Mouse (Mus musculus) lung, postnatal 0 days (tissue): ENCODE measurements around the gene Rgl3. TPM values are rescaled to one million over a fixed set of nuclear protein-coding genes. Genes with fewer than 3 reads are reported as not detected.

ENCODE experiments used
- ATAC-seq: fragments of 200-750 bp; cut with Nextera tagmentation; 2 replicates; pipeline ENCODE4 v1.8.0; 2017; ENCODE audit warnings: moderate library complexity
- DNase-seq: peaks from one replicate; pipeline ENCODE4 v3.0.0-alpha.2; 2016; ENCODE audit warnings: low spot score
- H3K27ac ChIP-seq: fragments of 300-500 bp; sonication (generic); 2 replicates; pipeline ENCODE4 v1.5.1; 2014; ENCODE audit warnings: antibody characterized with exemption, mild to moderate bottlenecking, low read length, mixed read lengths
- H3K27me3 ChIP-seq: fragments of 300-500 bp; sonication (generic); replicated peaks from 2 replicates; pipeline ENCODE4 v1.6.1; 2014; ENCODE audit warnings: low read length, mixed read lengths; ENCODE audit not compliant: insufficient read depth
- H3K36me3 ChIP-seq: fragments of 300-500 bp; sonication (generic); 2 replicates; pipeline ENCODE4 v1.6.1; 2014; ENCODE audit warnings: low read length, mixed read lengths; ENCODE audit not compliant: insufficient read depth
- H3K4me1 ChIP-seq: fragments of 300-500 bp; sonication (generic); 2 replicates; pipeline ENCODE4 v1.6.1; 2014; ENCODE audit warnings: antibody characterized with exemption, low read depth, low read length, mixed read lengths; ENCODE audit not compliant: insufficient read depth
- H3K4me2 ChIP-seq: fragments of 300-500 bp; sonication (generic); replicated peaks from 2 replicates; pipeline ENCODE4 v1.6.1; 2014; ENCODE audit warnings: low read depth, mild to moderate bottlenecking, low read length, moderate library complexity, mixed read lengths
- H3K4me3 ChIP-seq: fragments of 300-500 bp; sonication (generic); 2 replicates; pipeline ENCODE4 v1.5.1; 2014; ENCODE audit warnings: low read depth, low read length
- H3K9ac ChIP-seq: fragments of 300-500 bp; sonication (generic); replicated peaks from 2 replicates; pipeline ENCODE4 v1.6.1; 2014; ENCODE audit warnings: low read depth, mild to moderate bottlenecking
- H3K9me3 ChIP-seq: fragments of 300-500 bp; sonication (generic); 2 replicates; pipeline ENCODE4 v1.6.1; 2016; ENCODE audit warnings: low read length, mixed read lengths
- CTCF ChIP-seq: IDR thresholded peaks from 2 replicates; pipeline ENCODE4 v1.5.1; 2016; ENCODE audit warnings: antibody characterized with exemption, mild to moderate bottlenecking
- EP300 ChIP-seq: IDR thresholded peaks from 2 replicates; pipeline ENCODE4 v1.6.1; 2016; ENCODE audit warnings: antibody characterized with exemption, mild to moderate bottlenecking, control low read depth
- WGBS: fragments of 180-500 bp; shearing (Covaris S2); extraction: QIAGEN DNeasy Blood & Tissue Kit; methylation state at CpG from one replicate; pipeline ENCODE4 v1.1.7; 2014; 5-methylcytosine and 5-hydroxymethylcytosine counted together
- polyA plus RNA-seq: library from polyadenylated mRNA; unstranded; fragments of >200 nt; fragmentation: Nextera tagmentation; extraction: Ambion mirVana; gene quantifications from 2 replicates; pipeline ENCODE4 v1.2.1, GENCODE M21; 2015

Rgl3 gene
- polyA plus RNA-seq, 1 experiment from 2014 or later: 6.0 TPM

GRCm38 (mm10) chr9:22002194-22003162 lies 13.2 kb upstream of the Rgl3 start, which contains the start of the genes Ccdc151 and Prkcsh:
Ccdc151 (minus strand) TSS chr9:22002634.
Prkcsh (plus strand) TSS chr9:22002806.
- H3K27me3 ChIP-seq: no peaks in the 10 kb centered on the region
- peak within 1 kb of the TSS; percentile 43; the same call in 1 of the 2 replicates for H3K27ac ChIP-seq
- no peaks in the 10 kb centered on the region for H3K9me3 ChIP-seq
- 7% methylated on average over 54 of the region's 57 CpGs for WGBS
- H3K4me3 ChIP-seq: peak within 1 kb of the TSS; percentile 67
- ATAC-seq (peak; percentile 99), DNase-seq (peak; percentile 100)
- peaks cover 8% of the 10 kb centered on the region; the same call in 1 of the 2 replicates for H3K4me1 ChIP-seq
- H3K4me2 ChIP-seq: peak within 1 kb of the TSS; percentile 81
- TF ChIP-seq EP300: no peak
- 0 out of 2 replicates have a peak, but pooled peaks have one; percentile 14 for TF ChIP-seq CTCF
- peak within 1 kb of the TSS; percentile 43 for H3K9ac ChIP-seq
- peaks cover 3% of the 10 kb centered on the region for H3K36me3 ChIP-seq

GRCm38 (mm10) chr9:22001633-22002032 lies 12.4 kb upstream of the Rgl3 start:
- Histone ChIP-seq H3K4me2 (no peak overlapping the region), H3K4me3 (no peak overlapping the region), H3K4me1 (peaks cover 8% of the 10 kb centered on the region; the same call in 1 of the 2 replicates), H3K27ac (no peak overlapping the region), H3K36me3 (no peaks in the 10 kb centered on the region; the same call in none of the 2 replicates), H3K27me3 (no peaks in the 10 kb centered on the region), H3K9ac (no peak overlapping the region), H3K9me3 (no peaks in the 10 kb centered on the region)
- 85% methylated on average over 4 of the region's 4 CpGs for WGBS
- TF ChIP-seq EP300 (no peak), CTCF (peak; percentile 14; the same call in 1 of the 2 replicates)
- no peak for ATAC-seq
- DNase-seq: no peak

- WGBS: 91% methylated on average over 6 of the region's 6 CpGs
- H3K4me3 ChIP-seq: no peak overlapping the region
- H3K4me2 ChIP-seq: no peak overlapping the region
- no peaks in the 10 kb centered on the region for H3K27me3 ChIP-seq
- H3K9me3 ChIP-seq: no peaks in the 10 kb centered on the region
- ATAC-seq (no peak), DNase-seq (no peak)
- peaks cover 8% of the 10 kb centered on the region; the same call in 1 of the 2 replicates for H3K4me1 ChIP-seq
- TF ChIP-seq EP300 (no peak), CTCF (no peak)
- no peak overlapping the region for H3K27ac ChIP-seq
- H3K36me3 ChIP-seq: no peaks in the 10 kb centered on the region; the same call in 1 of the 2 replicates
- no peak overlapping the region for H3K9ac ChIP-seq
Measured at GRCm38 (mm10) chr9:22000296-22000695, 11.1 kb upstream of the Rgl3 start.

GRCm38 (mm10) chr9:21996178-21996867 lies 7.1 kb upstream of the Rgl3 start:
- 82% methylated on average over 3 of the region's 3 CpGs for WGBS
- Histone ChIP-seq H3K27ac (no peak overlapping the region), H3K27me3 (peaks cover 10% of the 10 kb centered on the region; the same call in 1 of the 2 replicates), H3K36me3 (no peaks in the 10 kb centered on the region), H3K4me3 (no peak overlapping the region), H3K9ac (no peak overlapping the region), H3K4me2 (no peak overlapping the region), H3K4me1 (no peaks in the 10 kb centered on the region), H3K9me3 (no peaks in the 10 kb centered on the region)
- DNase-seq (no peak), ATAC-seq (no peak)
- TF ChIP-seq CTCF (no peak), EP300 (no peak)

GRCm38 (mm10) chr9:21992227-21992626 lies 3.0 kb upstream of the Rgl3 start:
- no peak for ATAC-seq
- Histone ChIP-seq H3K4me1 (peaks cover 13% of the 10 kb centered on the region), H3K27me3 (peaks cover 25% of the 10 kb centered on the region; the same call in 1 of the 2 replicates), H3K36me3 (no peaks in the 10 kb centered on the region), H3K27ac (no peak overlapping the region), H3K9ac (no peak overlapping the region), H3K4me3 (no peak overlapping the region), H3K4me2 (no peak overlapping the region), H3K9me3 (no peaks in the 10 kb centered on the region)
- no peak for DNase-seq
- TF ChIP-seq EP300: no peak
- 71% methylated on average over 4 of the region's 4 CpGs for WGBS
